Mouse (Mus musculus) cerebellum, adult 9-11 months (tissue): ENCODE measurements around the gene Tmtc1.

Source experiments
- DNase-seq: peaks from one replicate; pipeline ENCODE4 v3.0.0; 2022

Gene Tmtc1

GRCm38 (mm10) chr6:148227542-148227941 lies 216.6 kb downstream of the Tmtc1 start:
- no peak for DNase-seq

DNA sequence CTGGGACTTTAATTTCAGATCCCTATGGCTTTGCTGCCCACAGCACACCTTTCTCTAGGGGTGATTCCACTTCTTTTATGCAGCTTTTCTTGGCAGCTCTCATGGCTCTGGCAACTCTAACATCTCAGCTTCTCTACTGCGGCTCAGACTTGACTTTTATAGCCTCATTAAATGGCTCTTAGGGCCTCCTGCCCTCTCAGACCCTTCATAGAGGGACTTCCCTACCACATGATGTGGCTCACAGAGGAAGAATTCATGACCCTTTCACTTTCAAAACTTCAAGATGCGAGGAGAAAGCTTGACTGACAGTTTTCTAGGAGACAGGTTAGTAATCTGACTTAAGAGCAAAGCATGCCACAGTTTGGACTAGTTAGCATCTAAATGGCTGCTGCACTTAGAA lies 221.5 kb downstream of the Tmtc1 start:
- no peak for DNase-seq

GRCm38 (mm10) chr6:148218235-148219076 lies 225.7 kb downstream of the Tmtc1 start:
- no peak for DNase-seq

- no peak for DNase-seq
Measured at GRCm38 (mm10) chr6:148216752-148217151, 227.4 kb downstream of the Tmtc1 start.

DNA sequence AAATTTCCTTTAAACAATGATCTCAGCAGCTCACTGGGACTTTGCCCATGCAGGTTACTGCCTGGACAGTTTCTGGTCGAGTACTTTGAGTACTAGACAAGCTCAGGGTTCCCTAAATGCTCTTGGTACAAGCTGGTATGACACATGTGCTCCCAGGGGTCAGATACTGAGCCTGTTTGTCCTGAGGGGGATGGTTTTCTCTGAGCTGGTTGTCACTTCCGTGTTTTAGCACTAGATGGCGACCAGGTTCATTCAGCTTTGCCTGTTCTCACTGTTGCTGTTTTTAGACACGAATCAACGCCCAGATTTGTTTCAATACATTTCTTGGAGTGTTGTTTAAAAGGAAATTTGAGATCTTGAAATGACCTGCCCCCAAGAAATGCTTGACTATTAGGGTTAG lies 229.4 kb downstream of the Tmtc1 start:
- DNase-seq, result peak; percentile 31

GRCm38 (mm10) chr6:148211897-148212680 lies 232.1 kb downstream of the Tmtc1 start, which contains the start of gene Ergic2:
Gene Ergic2 (minus strand): TSS chr6:148212374.
- peak; percentile 99 for DNase-seq

- DNase-seq, result no peak
Measured at GRCm38 (mm10) chr6:148211391-148211876, 232.8 kb downstream of the Tmtc1 start.

DNA sequence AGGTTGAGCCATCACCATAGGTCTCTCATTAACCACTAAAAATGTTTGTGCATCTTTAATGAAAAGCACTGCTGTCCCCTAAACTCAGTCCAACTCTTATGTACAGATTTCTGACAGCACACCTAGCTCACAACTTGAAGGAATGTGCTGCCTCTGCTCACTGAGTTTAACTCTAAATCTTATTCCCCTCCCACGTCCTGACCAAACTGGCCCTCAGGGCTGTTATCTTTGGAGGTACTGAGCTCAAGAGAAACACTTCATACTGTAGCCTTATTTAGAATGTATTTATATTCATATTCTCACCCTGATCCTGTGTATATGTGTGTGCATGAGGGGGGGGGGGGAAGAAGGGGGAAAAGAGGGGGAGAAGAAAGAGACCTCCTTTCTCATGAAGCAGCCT lies 236.7 kb downstream of the Tmtc1 start:
- DNase-seq, result no peak

DNA sequence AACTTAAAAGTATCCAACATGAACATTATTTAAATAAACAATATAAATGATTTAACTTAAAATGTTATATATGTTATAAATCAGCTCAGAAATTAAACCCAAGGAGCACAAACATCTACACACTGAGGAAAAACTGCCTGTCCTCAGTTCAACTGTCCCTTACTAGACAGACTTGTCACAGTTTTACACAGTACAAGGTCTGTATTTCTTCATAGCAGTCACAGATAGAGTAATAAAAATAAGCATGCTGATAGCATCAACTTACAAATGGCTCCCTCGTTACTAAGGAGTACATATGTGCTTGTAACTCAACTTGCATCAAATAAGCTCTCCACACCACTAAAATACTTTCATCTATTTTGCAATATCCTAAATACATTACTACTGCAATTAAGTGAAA lies 239.1 kb downstream of the Tmtc1 start:
- DNase-seq, result no peak

GRCm38 (mm10) chr6:148199729-148200128 lies 244.5 kb downstream of the Tmtc1 start:
- DNase-seq, result no peak

- no peak for DNase-seq
Measured at GRCm38 (mm10) chr6:148199177-148199576, 245.0 kb downstream of the Tmtc1 start.

GRCm38 (mm10) chr6:148193972-148194701 lies 250.1 kb downstream of the Tmtc1 start:
- DNase-seq, result no peak

DNA sequence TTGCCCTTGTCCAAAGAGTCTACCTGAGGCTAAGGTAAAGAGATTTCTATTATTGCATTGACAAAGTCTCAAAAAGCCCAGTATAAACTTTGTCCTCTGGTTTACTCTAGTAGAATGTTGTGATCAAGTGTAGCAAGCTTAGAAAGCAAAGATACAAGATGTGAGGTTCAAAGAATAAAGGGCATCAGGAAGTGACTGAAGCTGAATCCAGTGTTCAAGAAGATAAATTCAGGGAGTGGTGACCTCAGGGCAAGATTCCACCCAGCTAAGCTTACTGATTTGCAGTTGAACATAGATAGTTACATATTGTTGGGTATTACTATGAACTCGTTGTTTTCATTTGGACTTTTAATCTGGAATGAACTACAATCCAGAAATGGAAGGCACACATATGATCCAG lies 258.5 kb downstream of the Tmtc1 start:
- no peak for DNase-seq
